Mouse (Mus musculus) thymus, adult 2 months (tissue): ENCODE measurements around the gene Grik5. TPM values are rescaled to one million over a fixed set of nuclear protein-coding genes. Genes with fewer than 3 reads are reported as not detected.

Experiments
- DNase-seq: peaks from one replicate; pipeline ENCODE4 v3.0.0; 2021
- H3K27ac ChIP-seq: fragments of 200-500 bp; 2 replicates; pipeline ENCODE4 v1.5.1; 2012; ENCODE audit warnings: low read length, control low read depth; ENCODE audit not compliant: control insufficient read depth, insufficient read depth
- H3K27me3 ChIP-seq: fragments of 200-500 bp; 2 replicates; pipeline ENCODE4 v1.6.1; 2012; ENCODE audit warnings: mild to moderate bottlenecking, low read length, moderate library complexity, mixed read lengths; ENCODE audit not compliant: control insufficient read depth, insufficient read depth
- H3K36me3 ChIP-seq: fragments of 200-500 bp; 2 replicates; pipeline ENCODE4 v1.6.1; 2012; ENCODE audit warnings: mild to moderate bottlenecking, low read length, moderate library complexity; ENCODE audit not compliant: control insufficient read depth, insufficient read depth
- H3K4me1 ChIP-seq: fragments of 200-500 bp; replicated peaks from 2 replicates; pipeline ENCODE4 v1.6.1; 2012; ENCODE audit warnings: low read length; ENCODE audit not compliant: control insufficient read depth, insufficient read depth
- H3K4me3 ChIP-seq: fragments of 200-500 bp; 2 replicates; pipeline ENCODE4 v1.5.1; 2012; ENCODE audit warnings: mild to moderate bottlenecking, low read length, control low read depth, moderate library complexity; ENCODE audit not compliant: control insufficient read depth, insufficient read depth
- CTCF ChIP-seq: fragments of 200-500 bp; IDR thresholded peaks from 2 replicates; pipeline ENCODE4 v1.5.1; 2012; ENCODE audit warnings: mild to moderate bottlenecking, control low read depth, low read length, moderate library complexity, borderline replicate concordance; ENCODE audit not compliant: control insufficient read depth, poor library complexity, insufficient read depth; ENCODE audit errors: extremely low read depth
- POLR2A ChIP-seq: fragments of 200-500 bp; IDR thresholded peaks from 2 replicates; pipeline ENCODE4 v1.6.1; 2012; ENCODE audit warnings: mild to moderate bottlenecking, low read length, control low read depth, moderate library complexity; ENCODE audit not compliant: control insufficient read depth, poor library complexity, insufficient read depth; ENCODE audit errors: extremely low read depth
- WGBS: fragments of 180-500 bp; shearing (Covaris S2); methylation state at CpG from one replicate; pipeline ENCODE4 v1.1.7; 2018; 5-methylcytosine and 5-hydroxymethylcytosine counted together
- polyA plus RNA-seq: library from polyadenylated mRNA; depleted of rRNA; stranded (reverse); fragments of >200 nt; gene quantifications from 2 replicates; pipeline ENCODE4 v1.2.3, GENCODE M21; 2012

Gene Grik5
- polyA plus RNA-seq, 1 experiment, result 19.1 TPM

GRCm38 (mm10) chr7:25082510-25082909 lies 10.4 kb upstream of the Grik5 start:
- 68% methylated on average over 4 of the region's 4 CpGs for WGBS
- DNase-seq, result peak; percentile 55
- no peak overlapping the region for H3K4me3 ChIP-seq
- H3K36me3 ChIP-seq, result peaks cover 39% of the 10 kb centered on the region
- no peaks in the 10 kb centered on the region for H3K27me3 ChIP-seq
- H3K27ac ChIP-seq, result no peak overlapping the region
- TF ChIP-seq CTCF, result 0 out of 2 replicates have a peak, but pooled peaks have one; percentile 33
- TF ChIP-seq POLR2A, result no peak
- H3K4me1 ChIP-seq, result peaks cover 11% of the 10 kb centered on the region

GRCm38 (mm10) chr7:25080431-25080830 lies 8.3 kb upstream of the Grik5 start:
- no peak overlapping the region for H3K4me3 ChIP-seq
- no peak overlapping the region for H3K27ac ChIP-seq
- DNase-seq, result no peak
- WGBS, result 96% methylated on average over 13 of the region's 13 CpGs
- no peaks in the 10 kb centered on the region for H3K27me3 ChIP-seq
- H3K36me3 ChIP-seq, result peaks cover 39% of the 10 kb centered on the region
- peaks cover 8% of the 10 kb centered on the region for H3K4me1 ChIP-seq
- TF ChIP-seq CTCF, result no peak
- no peak for TF ChIP-seq POLR2A

GRCm38 (mm10) chr7:25079496-25080026 lies 7.4 kb upstream of the Grik5 start:
- Histone ChIP-seq H3K36me3 (peaks cover 39% of the 10 kb centered on the region), H3K4me3 (no peak overlapping the region), H3K27ac (no peak overlapping the region), H3K4me1 (peaks cover 8% of the 10 kb centered on the region), H3K27me3 (no peaks in the 10 kb centered on the region)
- DNase-seq, result no peak
- 89% methylated on average over 12 of the region's 12 CpGs for WGBS
- no peak for TF ChIP-seq POLR2A
- no peak for TF ChIP-seq CTCF

- peak overlapping the region; percentile 84 for H3K4me3 ChIP-seq
- WGBS, result 1% methylated on average over 33 of the region's 33 CpGs
- DNase-seq, result no peak
- H3K36me3 ChIP-seq, result peaks cover 29% of the 10 kb centered on the region
- peaks cover 16% of the 10 kb centered on the region for H3K4me1 ChIP-seq
- no peak for TF ChIP-seq CTCF
- no peak for TF ChIP-seq POLR2A
- H3K27ac ChIP-seq, result no peak overlapping the region; the same call in 1 of the 2 replicates
- no peaks in the 10 kb centered on the region for H3K27me3 ChIP-seq
Observed at GRCm38 (mm10) chr7:25077414-25077755, 5.2 kb upstream of the Grik5 start.

GRCm38 (mm10) chr7:25076663-25077413 lies 4.7 kb upstream of the Grik5 start:
- WGBS, result under 1% methylated on average over 56 of the region's 56 CpGs
- Histone ChIP-seq H3K4me3 (peak overlapping the region; percentile 84), H3K4me1 (peaks cover 16% of the 10 kb centered on the region), H3K36me3 (peaks cover 24% of the 10 kb centered on the region), H3K27ac (peak overlapping the region; percentile 87), H3K27me3 (no peaks in the 10 kb centered on the region)
- TF ChIP-seq CTCF (peak; percentile 59), POLR2A (peak; percentile 75)
- peak; percentile 95 for DNase-seq

GRCm38 (mm10) chr7:25076296-25076662 lies 4.1 kb upstream of the Grik5 start:
- no peak for DNase-seq
- H3K4me1 ChIP-seq, result peaks cover 16% of the 10 kb centered on the region
- H3K27ac ChIP-seq, result peak overlapping the region; percentile 87
- H3K4me3 ChIP-seq, result peak overlapping the region; percentile 58
- no peak for TF ChIP-seq POLR2A
- no peak for TF ChIP-seq CTCF
- H3K27me3 ChIP-seq, result no peaks in the 10 kb centered on the region; the same call in 1 of the 2 replicates
- 23% methylated on average over 7 of the region's 7 CpGs for WGBS
- H3K36me3 ChIP-seq, result peaks cover 19% of the 10 kb centered on the region
